Mouse (Mus musculus) ES-E14 (cell line): ENCODE results near the gene Cox8a. TPM values are rescaled to one million over a fixed set of nuclear protein-coding genes. Genes with fewer than 3 reads are reported as not detected.

ENCODE experiments used
- DNase-seq: peaks from one replicate; pipeline ENCODE4 v3.0.0-alpha.2; 2013; ENCODE audit warnings: low read depth, low spot score
- H3K27ac ChIP-seq: 2 replicates; pipeline ENCODE4 v1.5.1; 2012; ENCODE audit warnings: low read depth, mild to moderate bottlenecking, low read length, moderate library complexity, mixed read lengths; ENCODE audit not compliant: poor library complexity, insufficient read depth, severe bottlenecking
- H3K36me3 ChIP-seq: 2 replicates; pipeline ENCODE4 v1.6.1; 2012; ENCODE audit warnings: mild to moderate bottlenecking, low read length, moderate library complexity, mixed read lengths; ENCODE audit not compliant: control insufficient read depth, poor library complexity, insufficient read depth, severe bottlenecking
- H3K4me1 ChIP-seq, 2 experiments: fragments of 150-350 bp in 1 of 2; sonication (generic) in 1 of 2; 2 replicates each; pipeline ENCODE4 v1.6.1; 2012; ENCODE audit warnings: low read length in 2 of 2, mild to moderate bottlenecking in 1 of 2, mixed read lengths in 1 of 2; ENCODE audit not compliant: control insufficient read depth in 2 of 2, insufficient read depth in 2 of 2, poor library complexity in 1 of 2
- H3K4me3 ChIP-seq, 2 experiments: fragments of 150-350 bp in 1 of 2; sonication (generic) in 1 of 2; 2 replicates each; pipeline ENCODE4 v1.5.1; 2012; ENCODE audit warnings: low read length in 2 of 2, low read depth in 1 of 2, mild to moderate bottlenecking in 1 of 2, mixed read lengths in 1 of 2; ENCODE audit not compliant: insufficient read depth in 1 of 2, poor library complexity in 1 of 2, severe bottlenecking in 1 of 2
- H3K9ac ChIP-seq: 2 replicates; pipeline ENCODE4 v1.6.1; 2012; ENCODE audit warnings: low read depth, mild to moderate bottlenecking, low read length, mixed read lengths; ENCODE audit not compliant: poor library complexity, insufficient read depth, severe bottlenecking
- H3K9me3 ChIP-seq: fragments of 150-350 bp; sonication (generic); 2 replicates; pipeline ENCODE4 v1.6.1; 2012; ENCODE audit warnings: low read depth, mild to moderate bottlenecking, low read length; ENCODE audit not compliant: control insufficient read depth, insufficient read depth
- CHD2 ChIP-seq: IDR thresholded peaks from 2 replicates; pipeline ENCODE4 v1.6.1; 2014; ENCODE audit warnings: mild to moderate bottlenecking, low read depth, low read length, inconsistent platforms
- HCFC1 ChIP-seq: IDR thresholded peaks from 2 replicates; pipeline ENCODE4 v1.6.1; 2012; ENCODE audit warnings: low read length, inconsistent platforms, borderline replicate concordance; ENCODE audit not compliant: insufficient read depth
- MAFK ChIP-seq: IDR thresholded peaks from 2 replicates; pipeline ENCODE4 v1.6.1; 2014; ENCODE audit warnings: mild to moderate bottlenecking, low read depth, low read length, inconsistent platforms; ENCODE audit not compliant: insufficient read depth
- ZC3H11A ChIP-seq: IDR thresholded peaks from 2 replicates; pipeline ENCODE4 v1.6.1; 2012; ENCODE audit warnings: low read depth, mild to moderate bottlenecking, inconsistent platforms, low read length, borderline replicate concordance
- ZNF384 ChIP-seq: IDR thresholded peaks from 2 replicates; pipeline ENCODE4 v1.6.1; 2012; ENCODE audit warnings: low read depth, low read length, inconsistent platforms
- in situ Hi-C, 2 experiments: fragments of 600-800 bp; cut with MboI; formaldehyde crosslinking; loops; one replicate each; pipeline ENCODE4 v1.15.1; 2025; ENCODE audit warnings: low sequenced_read_pairs in 2 of 2, inconsistent platforms in 1 of 2; ENCODE audit not compliant: unreplicated experiment in 2 of 2
- total RNA-seq: library from RNA; depleted of rRNA; stranded (reverse); fragments of 300-350 nt; gene quantifications from 2 replicates; pipeline ENCODE4 v1.2.3, GENCODE M21; 2012; rRNA removed

Cox8a gene
- total RNA-seq, 1 experiment = 882 TPM

GRCm38 (mm10) chr19:7165509-7166199 is 51.8 kb downstream of the Cox8a start:
- Histone ChIP-seq H3K36me3 (no peaks in the 10 kb centered on the region), H3K9ac (peak overlapping the region; percentile 64), H3K27ac (no peak overlapping the region), H3K9me3 (no peaks in the 10 kb centered on the region), H3K4me1 (peaks cover 2 to 8% of the 10 kb centered on the region in 2 experiments; a peak in 2 of 4 replicates), H3K4me3 (peak overlapping the region; percentile 67 to 88)
- DNase-seq = no peak
- in situ Hi-C loops = no loop called here
- no peak for TF ChIP-seq CHD2
- TF ChIP-seq ZNF384 = no peak
- no peak for TF ChIP-seq ZC3H11A
- no peak for TF ChIP-seq HCFC1
- TF ChIP-seq MAFK = no peak

Other genes with a start within 250 kb of the Cox8a start
- gene Ppp1r14b, start 242.6 kb downstream of the Cox8a start, total RNA-seq = 365 and 385 TPM in 2 replicates
- 42.3 and 55.1 TPM in 2 replicates for gene Plcb3, start 241.1 kb downstream of the Cox8a start, total RNA-seq
- gene Fkbp2, start 237.1 kb downstream of the Cox8a start, total RNA-seq = 51.0 and 64.0 TPM in 2 replicates
- 10.0 and 14.3 TPM in 2 replicates for gene Vegfb, start 230.0 kb downstream of the Cox8a start, total RNA-seq
- gene Dnajc4, start 225.0 kb downstream of the Cox8a start, total RNA-seq = 14.0 and 22.0 TPM in 2 replicates
- 12.7 and 13.2 TPM in 2 replicates for gene Nudt22, start 221.5 kb downstream of the Cox8a start, total RNA-seq
- gene Trpt1, start 221.5 kb downstream of the Cox8a start, total RNA-seq = 5.0 and 6.9 TPM in 2 replicates
- gene Fermt3, start 198.1 kb downstream of the Cox8a start, total RNA-seq = 2.6 and 3.8 TPM in 2 replicates
- 217 and 280 TPM in 2 replicates for gene Stip1, start 177.6 kb downstream of the Cox8a start, total RNA-seq
- 1.4 and 3.5 TPM in 2 replicates for gene Macrod1, start 160.8 kb downstream of the Cox8a start, total RNA-seq
- gene Flrt1, start 111.9 kb downstream of the Cox8a start, total RNA-seq = 0.36 and 0.48 TPM in 2 replicates
- gene Otub1, start 11.3 kb downstream of the Cox8a start, total RNA-seq = 117 and 123 TPM in 2 replicates
- gene Naa40, start 23.6 kb upstream of the Cox8a start, total RNA-seq = 50.9 and 56.1 TPM in 2 replicates
- gene Rcor2, start 49.7 kb upstream of the Cox8a start, total RNA-seq = 161 and 192 TPM in 2 replicates
- gene Mark2, start 124.2 kb upstream of the Cox8a start, total RNA-seq = 44.0 and 47.9 TPM in 2 replicates
- gene Spindoc, start 165.4 kb upstream of the Cox8a start, total RNA-seq = 36.8 and 40.0 TPM in 2 replicates
- gene 2700081O15Rik, start 200.0 kb upstream of the Cox8a start, total RNA-seq = 28.3 and 40.4 TPM in 2 replicates